Mouse (Mus musculus): ENCODE results near the gene Plod2.

DNA sequence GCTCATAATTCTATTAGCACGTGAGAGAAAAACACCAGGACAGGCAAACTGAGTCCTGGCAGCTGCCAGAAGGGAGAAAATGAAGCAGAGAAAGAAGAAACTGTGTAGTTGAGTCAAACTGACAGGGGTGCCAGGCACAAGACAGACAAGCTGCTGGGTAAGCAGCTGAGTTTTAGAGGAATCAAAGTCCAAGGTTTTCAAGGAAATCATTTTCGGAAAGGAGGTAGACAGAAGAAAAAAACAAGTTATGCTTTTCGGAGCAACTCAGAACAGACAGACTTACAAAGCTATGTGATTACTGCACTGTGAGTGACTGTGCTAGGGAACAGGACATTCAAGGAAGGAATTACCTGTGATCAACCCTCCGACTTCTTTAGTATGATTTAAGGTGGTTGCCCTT lies 17.5 kb upstream of the Plod2 start:
- TF ChIP-seq MAFK (IDR thresholded peaks at IDR 0.05; ENCODE audit: insufficient read depth, low read depth, low read length) (no peak), ZC3H11A (IDR thresholded peaks at IDR 0.05; ENCODE audit: borderline replicate concordance, low read depth, low read length) (no peak), CHD2 (IDR thresholded peaks at IDR 0.05; ENCODE audit: low read depth, low read length) (no peak), HCFC1 (IDR thresholded peaks at IDR 0.05; ENCODE audit: borderline replicate concordance, insufficient read depth, low read length) (no peak)
